Mouse (Mus musculus): Measurements from ENCODE around the gene Tmem175.

- no peak for TF ChIP-seq CTCF (IDR thresholded peaks at IDR 0.05; ENCODE audit: control insufficient read depth, insufficient read depth, low read length)
- no peak for TF ChIP-seq POLR2A (IDR thresholded peaks at IDR 0.05; ENCODE audit: borderline replicate concordance, control insufficient read depth, low read depth, low read length)
Observed at GRCm38 (mm10) chr5:108675251-108675816, 45.8 kb downstream of the Tmem175 start, which contains the start of gene Slc26a1.

All from bone marrow, adult 2 months (tissue).